Mouse (Mus musculus) hindbrain, embryonic 10.5 days (tissue): ENCODE measurements around the gene Il4ra. TPM values are rescaled to one million over a fixed set of nuclear protein-coding genes. Genes with fewer than 3 reads are reported as not detected.

Experiments
- DNase-seq: peaks from one replicate; pipeline ENCODE4 v3.0.0-alpha.2; 2017; ENCODE audit warnings: low spot score
- H3K27ac ChIP-seq: fragments of 300-500 bp; sonication (generic); 2 replicates; pipeline ENCODE4 v1.5.1; 2016; ENCODE audit warnings: mild to moderate bottlenecking, moderate library complexity
- H3K27me3 ChIP-seq: fragments of 300-500 bp; sonication (generic); 2 replicates; pipeline ENCODE4 v1.6.1; 2016; ENCODE audit warnings: mild to moderate bottlenecking; ENCODE audit not compliant: poor library complexity, insufficient read depth, severe bottlenecking
- H3K36me3 ChIP-seq: fragments of 300-500 bp; sonication (generic); 2 replicates; pipeline ENCODE4 v1.6.1; 2016; ENCODE audit warnings: mild to moderate bottlenecking, moderate library complexity
- H3K4me1 ChIP-seq: fragments of 300-500 bp; sonication (generic); replicated peaks from 2 replicates; pipeline ENCODE4 v1.6.1; 2016; ENCODE audit warnings: mild to moderate bottlenecking
- H3K4me3 ChIP-seq: fragments of 300-500 bp; sonication (generic); 2 replicates; pipeline ENCODE4 v1.5.1; 2016; ENCODE audit warnings: mild to moderate bottlenecking, moderate library complexity
- H3K9me3 ChIP-seq: fragments of 300-500 bp; sonication (generic); 2 replicates; pipeline ENCODE4 v1.6.1; 2016; ENCODE audit warnings: mild to moderate bottlenecking, moderate library complexity
- whole genome bisulfite sequencing: fragments of 180-500 bp; shearing (Covaris S2); methylation state at CpG from one replicate; pipeline ENCODE4 v1.1.7; 2016; 5-methylcytosine and 5-hydroxymethylcytosine counted together
- polyA plus RNA-seq: library from polyadenylated mRNA; unstranded; fragments of >200 nt; fragmentation: Nextera tagmentation; extraction: Ambion mirVana; gene quantifications from 2 replicates; pipeline ENCODE4 v1.2.1, GENCODE M21; 2016

The Il4ra gene
- polyA plus RNA-seq, 1 experiment from 2014 or later: 7.2 TPM

- Histone ChIP-seq H3K36me3 (peaks cover 14% of the 10 kb centered on the region; the same call in 1 of the 2 replicates), H3K4me3 (no peak overlapping the region), H3K4me1 (peaks cover 53% of the 10 kb centered on the region), H3K27ac (0 out of 2 replicates have a peak overlapping the region, but pooled peaks have one; percentile 23), H3K9me3 (no peaks in the 10 kb centered on the region), H3K27me3 (peaks cover 4% of the 10 kb centered on the region; the same call in 1 of the 2 replicates)
- WGBS: 65% methylated on average over 11 of the region's 11 CpGs
- no peak for DNase-seq
Observed at GRCm38 (mm10) chr7:125564316-125565024, 12.6 kb downstream of the Il4ra start.

GRCm38 (mm10) chr7:125565516-125566285 is 13.8 kb downstream of the Il4ra start:
- peak; percentile 47 for DNase-seq
- no peak overlapping the region for H3K4me3 ChIP-seq
- peaks cover 24% of the 10 kb centered on the region; the same call in 1 of the 2 replicates for H3K36me3 ChIP-seq
- H3K4me1 ChIP-seq: peaks cover 47% of the 10 kb centered on the region
- H3K27ac ChIP-seq: peak overlapping the region; percentile 23; the same call in 1 of the 2 replicates
- no peaks in the 10 kb centered on the region for H3K9me3 ChIP-seq
- 0 out of 2 replicates have a peak, but pooled peaks cover 4% of the 10 kb centered on the region for H3K27me3 ChIP-seq
- WGBS: 51% methylated on average over 12 of the region's 12 CpGs

GRCm38 (mm10) chr7:125566420-125566819 is 14.5 kb downstream of the Il4ra start:
- Histone ChIP-seq H3K9me3 (no peaks in the 10 kb centered on the region), H3K27me3 (0 out of 2 replicates have a peak, but pooled peaks cover 4% of the 10 kb centered on the region), H3K4me3 (no peak overlapping the region), H3K27ac (no peak overlapping the region), H3K4me1 (peaks cover 40% of the 10 kb centered on the region), H3K36me3 (peaks cover 24% of the 10 kb centered on the region; the same call in 1 of the 2 replicates)
- 82% methylated on average over 2 of the region's 2 CpGs for WGBS
- no peak for DNase-seq

- Histone ChIP-seq H3K27ac (no peak overlapping the region), H3K4me1 (peaks cover 43% of the 10 kb centered on the region), H3K36me3 (peaks cover 24% of the 10 kb centered on the region; the same call in 1 of the 2 replicates), H3K27me3 (0 out of 2 replicates have a peak, but pooled peaks cover 4% of the 10 kb centered on the region), H3K4me3 (no peak overlapping the region), H3K9me3 (no peaks in the 10 kb centered on the region)
- WGBS: 86% methylated on average over 8 of the region's 8 CpGs
- DNase-seq: no peak
Observed at GRCm38 (mm10) chr7:125568888-125569287, 17.0 kb downstream of the Il4ra start.

GRCm38 (mm10) chr7:125571891-125572290 is 20.0 kb downstream of the Il4ra start:
- H3K36me3 ChIP-seq: peaks cover 37% of the 10 kb centered on the region; the same call in 1 of the 2 replicates
- H3K27ac ChIP-seq: 0 out of 2 replicates have a peak overlapping the region, but pooled peaks have one; percentile 35
- no peak for DNase-seq
- H3K27me3 ChIP-seq: 0 out of 2 replicates have a peak, but pooled peaks cover 2% of the 10 kb centered on the region
- no peaks in the 10 kb centered on the region for H3K9me3 ChIP-seq
- H3K4me3 ChIP-seq: no peak overlapping the region
- WGBS: 85% methylated on average over 19 of the region's 19 CpGs
- H3K4me1 ChIP-seq: peaks cover 17% of the 10 kb centered on the region; the same call in 1 of the 2 replicates

GRCm38 (mm10) chr7:125572737-125573136 is 20.8 kb downstream of the Il4ra start:
- peaks cover 29% of the 10 kb centered on the region; the same call in 1 of the 2 replicates for H3K36me3 ChIP-seq
- H3K27me3 ChIP-seq: no peaks in the 10 kb centered on the region
- H3K4me1 ChIP-seq: peaks cover 16% of the 10 kb centered on the region; the same call in 1 of the 2 replicates
- 73% methylated on average over 6 of the region's 6 CpGs for WGBS
- no peaks in the 10 kb centered on the region for H3K9me3 ChIP-seq
- no peak overlapping the region for H3K27ac ChIP-seq
- DNase-seq: no peak
- H3K4me3 ChIP-seq: no peak overlapping the region

GRCm38 (mm10) chr7:125573849-125574248 is 21.9 kb downstream of the Il4ra start:
- H3K4me3 ChIP-seq: no peak overlapping the region
- H3K27ac ChIP-seq: no peak overlapping the region
- no peaks in the 10 kb centered on the region for H3K9me3 ChIP-seq
- 86% methylated on average over 2 of the region's 2 CpGs for WGBS
- H3K27me3 ChIP-seq: no peaks in the 10 kb centered on the region
- H3K4me1 ChIP-seq: peaks cover 16% of the 10 kb centered on the region; the same call in 1 of the 2 replicates
- peaks cover 29% of the 10 kb centered on the region; the same call in 1 of the 2 replicates for H3K36me3 ChIP-seq
- DNase-seq: no peak

- peaks cover 21% of the 10 kb centered on the region; the same call in 1 of the 2 replicates for H3K36me3 ChIP-seq
- DNase-seq: no peak
- H3K27me3 ChIP-seq: no peaks in the 10 kb centered on the region
- no peaks in the 10 kb centered on the region for H3K9me3 ChIP-seq
- 87% methylated on average over 3 of the region's 3 CpGs for WGBS
- H3K27ac ChIP-seq: no peak overlapping the region
- H3K4me3 ChIP-seq: no peak overlapping the region
- peaks cover 16% of the 10 kb centered on the region; the same call in 1 of the 2 replicates for H3K4me1 ChIP-seq
Observed at GRCm38 (mm10) chr7:125574832-125575231, 22.9 kb downstream of the Il4ra start.

- H3K27me3 ChIP-seq: peaks cover 6% of the 10 kb centered on the region; the same call in 1 of the 2 replicates
- no peak for DNase-seq
- WGBS: 86% methylated on average over 16 of the region's 16 CpGs
Observed at GRCm38 (mm10) chr7:125575738-125576540, 24.0 kb downstream of the Il4ra start.

GRCm38 (mm10) chr7:125576982-125577381 is 25.1 kb downstream of the Il4ra start:
- Histone ChIP-seq H3K27ac (no peak overlapping the region), H3K36me3 (peaks cover 14% of the 10 kb centered on the region; the same call in 1 of the 2 replicates), H3K27me3 (peaks cover 6% of the 10 kb centered on the region; the same call in 1 of the 2 replicates), H3K4me1 (peaks cover 25% of the 10 kb centered on the region; the same call in 1 of the 2 replicates), H3K4me3 (no peak overlapping the region), H3K9me3 (no peaks in the 10 kb centered on the region)
- 84% methylated on average over 7 of the region's 7 CpGs for WGBS
- DNase-seq: no peak

More at GRCm38 (mm10) chr7:125575738-125576540, 24.0 kb downstream of the Il4ra start:
- no peak overlapping the region for H3K4me3 ChIP-seq
- H3K4me1 ChIP-seq: peaks cover 20% of the 10 kb centered on the region; the same call in 1 of the 2 replicates
- 0 out of 2 replicates have a peak overlapping the region, but pooled peaks have one; percentile 9 for H3K27ac ChIP-seq
- H3K36me3 ChIP-seq: peaks cover 14% of the 10 kb centered on the region; the same call in 1 of the 2 replicates
- no peaks in the 10 kb centered on the region for H3K9me3 ChIP-seq

- DNase-seq: no peak
- Histone ChIP-seq H3K4me3 (no peak overlapping the region), H3K27me3 (peaks cover 9% of the 10 kb centered on the region; the same call in 1 of the 2 replicates), H3K4me1 (peaks cover 19% of the 10 kb centered on the region; the same call in 1 of the 2 replicates), H3K36me3 (peaks cover 14% of the 10 kb centered on the region; the same call in 1 of the 2 replicates), H3K9me3 (no peaks in the 10 kb centered on the region), H3K27ac (no peak overlapping the region)
- 87% methylated on average over 11 of the region's 11 CpGs for WGBS
Observed at GRCm38 (mm10) chr7:125577486-125578088, 25.7 kb downstream of the Il4ra start.
